Mouse (Mus musculus): Measurements from ENCODE around the gene Abcc9. TPM values are rescaled to one million over a fixed set of nuclear protein-coding genes. Genes with fewer than 3 reads are reported as not detected.

Gene Abcc9
- polyA plus RNA-seq, 1 experiment from 2014 or later, result 7.7 TPM

GRCm38 (mm10) chr6:142542082-142542799 is 159.9 kb downstream of the Abcc9 start:
- Histone ChIP-seq H3K9ac (no peak overlapping the region), H3K36me3 (no peaks in the 10 kb centered on the region), H3K27me3 (no peaks in the 10 kb centered on the region), H3K4me3 (replicated peaks) (no peak overlapping the region), H3K4me2 (no peak overlapping the region), H3K9me3 (replicated peaks) (no peaks in the 10 kb centered on the region), H3K27ac (peak overlapping the region; percentile 83), H3K4me1 (peaks cover 23% of the 10 kb centered on the region)
- 51% methylated on average over 8 of the region's 8 CpGs for WGBS
- ATAC-seq (replicated peaks; ENCODE audit: low FRiP score), result peak; percentile 60; the same call in 1 of the 2 replicates

- 85% methylated on average over 10 of the region's 10 CpGs for WGBS
- H3K27ac ChIP-seq, result 0 out of 2 replicates have a peak overlapping the region, but pooled peaks have one; percentile 25
These were observed 161.5 kb downstream of the Abcc9 start for GRCm38 (mm10) chr6:142540561-142541160.

GRCm38 (mm10) chr6:142540131-142540530 is 162.0 kb downstream of the Abcc9 start:
- no peak for ATAC-seq (replicated peaks; ENCODE audit: low FRiP score)
- H3K4me3 ChIP-seq (replicated peaks), result no peak overlapping the region

More at GRCm38 (mm10) chr6:142540561-142541160, 161.5 kb downstream of the Abcc9 start:
- no peak overlapping the region for H3K9ac ChIP-seq
- no peaks in the 10 kb centered on the region for H3K9me3 ChIP-seq (replicated peaks)
- ATAC-seq (replicated peaks; ENCODE audit: low FRiP score), result no peak
- H3K27me3 ChIP-seq, result no peaks in the 10 kb centered on the region
- no peak overlapping the region for H3K4me2 ChIP-seq
- H3K36me3 ChIP-seq, result no peaks in the 10 kb centered on the region
- peaks cover 23% of the 10 kb centered on the region for H3K4me1 ChIP-seq
- H3K4me3 ChIP-seq (replicated peaks), result no peak overlapping the region

GRCm38 (mm10) chr6:142538503-142538902 is 163.6 kb downstream of the Abcc9 start:
- peak overlapping the region; percentile 64; the same call in 1 of the 2 replicates for H3K27ac ChIP-seq
- WGBS, result 75% methylated on average over 17 of the region's 17 CpGs
- no peaks in the 10 kb centered on the region for H3K9me3 ChIP-seq (replicated peaks)
- H3K4me1 ChIP-seq, result peaks cover 11% of the 10 kb centered on the region
- H3K36me3 ChIP-seq, result no peaks in the 10 kb centered on the region
- peak; percentile 17; the same call in 1 of the 2 replicates for ATAC-seq (replicated peaks; ENCODE audit: low FRiP score)
- H3K4me2 ChIP-seq, result no peak overlapping the region
- H3K27me3 ChIP-seq, result no peaks in the 10 kb centered on the region
- H3K9ac ChIP-seq, result no peak overlapping the region
- no peak overlapping the region for H3K4me3 ChIP-seq (replicated peaks)

More at GRCm38 (mm10) chr6:142540131-142540530, 162.0 kb downstream of the Abcc9 start:
- peak overlapping the region; percentile 41; the same call in 1 of the 2 replicates for H3K27ac ChIP-seq
- H3K9ac ChIP-seq, result no peak overlapping the region
- H3K9me3 ChIP-seq (replicated peaks), result no peaks in the 10 kb centered on the region
- H3K27me3 ChIP-seq, result no peaks in the 10 kb centered on the region
- no peaks in the 10 kb centered on the region for H3K36me3 ChIP-seq
- 78% methylated on average over 5 of the region's 5 CpGs for WGBS
- H3K4me1 ChIP-seq, result peaks cover 21% of the 10 kb centered on the region
- H3K4me2 ChIP-seq, result no peak overlapping the region

Other genes with a start within 250 kb of the Abcc9 start
- 0.23 and 1.3 TPM in 2 replicates for gene Gys2, start 229.2 kb downstream of the Abcc9 start, polyA plus RNA-seq (2015; fragmentation: Nextera tagmentation; extraction: Ambion mirVana)
- gene Ldhb, start 194.4 kb downstream of the Abcc9 start, polyA plus RNA-seq (2015; fragmentation: Nextera tagmentation; extraction: Ambion mirVana), result 697 and 713 TPM in 2 replicates
- 24.4 and 26.8 TPM in 2 replicates for gene Kcnj8, start 130.7 kb downstream of the Abcc9 start, polyA plus RNA-seq (2015; fragmentation: Nextera tagmentation; extraction: Ambion mirVana)
- gene Cmas, start 54.4 kb upstream of the Abcc9 start, polyA plus RNA-seq (2015; fragmentation: Nextera tagmentation; extraction: Ambion mirVana), result 77.1 and 77.2 TPM in 2 replicates
- gene Sult6b2, start 102.2 kb upstream of the Abcc9 start, polyA plus RNA-seq (2015; fragmentation: Nextera tagmentation; extraction: Ambion mirVana), result not detected in 2 replicates